Mouse (Mus musculus): ENCODE results near the gene Raver1. TPM values are rescaled to one million over a fixed set of nuclear protein-coding genes. Genes with fewer than 3 reads are reported as not detected.

The Raver1 gene
- polyA plus RNA-seq, 1 experiment = 63.4 TPM

DNA sequence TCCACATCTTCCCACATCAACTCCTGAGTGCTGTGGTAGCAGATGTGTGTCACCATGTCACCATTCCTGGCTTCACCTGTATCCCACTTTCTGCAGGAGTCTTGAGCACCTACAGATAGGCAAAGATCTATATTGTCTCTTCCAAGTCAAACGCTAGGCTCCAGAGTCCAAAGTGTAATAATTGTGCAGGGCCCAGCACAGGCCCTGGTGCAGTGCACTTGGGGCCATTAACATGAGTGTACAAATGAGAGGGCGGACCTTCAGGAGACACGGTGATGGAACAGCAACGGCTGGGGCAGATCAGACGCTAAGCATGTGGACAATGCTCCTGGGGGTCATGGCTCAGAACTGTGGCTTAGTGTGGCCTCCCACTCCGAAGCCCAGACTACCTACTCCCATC is 21.9 kb upstream of the Raver1 start:
- no peaks in the 10 kb centered on the region for H3K4me1 ChIP-seq (ENCODE audit: control insufficient read depth, insufficient read depth, low read length)
- WGBS = 90% methylated on average over 6 of the region's 6 CpGs
- no peak for TF ChIP-seq CTCF (IDR thresholded peaks at IDR 0.05; ENCODE audit: insufficient read depth, low read length)
- no peak for TF ChIP-seq POLR2A (IDR thresholded peaks at IDR 0.05; ENCODE audit: borderline replicate concordance, extremely low read depth, low read depth, low read length)
- H3K4me3 ChIP-seq (replicated peaks; ENCODE audit: extremely low read depth, low read depth, low read length) = no peak overlapping the region
- DNase-seq = no peak

DNA sequence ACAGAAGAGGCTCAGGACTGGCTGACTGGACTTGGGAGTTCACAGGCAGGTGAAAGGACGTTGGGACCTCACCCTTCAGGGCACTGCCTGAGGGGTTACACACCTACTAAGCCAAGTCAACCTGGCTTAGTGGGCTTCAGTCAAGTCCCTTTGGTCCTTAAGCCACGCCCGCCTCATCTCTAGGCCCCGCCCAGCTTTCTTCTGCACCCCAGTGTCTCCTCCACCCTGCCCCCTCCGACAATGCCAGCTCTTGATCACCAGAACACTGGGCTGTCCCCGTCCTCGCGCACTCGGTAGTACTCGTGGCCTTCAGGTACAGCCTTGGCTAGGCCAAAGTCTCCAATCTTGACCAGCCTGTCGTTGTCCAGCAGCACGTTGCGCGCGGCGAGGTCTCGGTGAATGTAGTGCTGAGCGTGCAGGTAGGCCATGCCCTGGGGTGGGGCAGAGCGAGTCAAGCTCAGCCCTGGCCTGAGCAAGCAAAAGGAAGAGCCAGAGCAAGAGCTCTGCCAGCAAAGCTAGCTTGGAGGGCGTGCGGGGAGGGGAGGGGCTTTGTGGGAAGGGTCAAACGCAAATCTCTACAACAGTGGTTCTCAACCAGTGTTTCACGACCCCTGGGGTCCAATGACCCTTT is 15.9 kb upstream of the Raver1 start:
- Histone ChIP-seq H3K4me3 (replicated peaks; ENCODE audit: extremely low read depth, low read depth, low read length) (no peak overlapping the region), H3K4me1 (ENCODE audit: control insufficient read depth, insufficient read depth, low read length) (no peaks in the 10 kb centered on the region)
- WGBS = 66% methylated on average over 23 of the region's 23 CpGs
- TF ChIP-seq CTCF (IDR thresholded peaks at IDR 0.05; ENCODE audit: insufficient read depth, low read length) = no peak
- DNase-seq = no peak

DNA sequence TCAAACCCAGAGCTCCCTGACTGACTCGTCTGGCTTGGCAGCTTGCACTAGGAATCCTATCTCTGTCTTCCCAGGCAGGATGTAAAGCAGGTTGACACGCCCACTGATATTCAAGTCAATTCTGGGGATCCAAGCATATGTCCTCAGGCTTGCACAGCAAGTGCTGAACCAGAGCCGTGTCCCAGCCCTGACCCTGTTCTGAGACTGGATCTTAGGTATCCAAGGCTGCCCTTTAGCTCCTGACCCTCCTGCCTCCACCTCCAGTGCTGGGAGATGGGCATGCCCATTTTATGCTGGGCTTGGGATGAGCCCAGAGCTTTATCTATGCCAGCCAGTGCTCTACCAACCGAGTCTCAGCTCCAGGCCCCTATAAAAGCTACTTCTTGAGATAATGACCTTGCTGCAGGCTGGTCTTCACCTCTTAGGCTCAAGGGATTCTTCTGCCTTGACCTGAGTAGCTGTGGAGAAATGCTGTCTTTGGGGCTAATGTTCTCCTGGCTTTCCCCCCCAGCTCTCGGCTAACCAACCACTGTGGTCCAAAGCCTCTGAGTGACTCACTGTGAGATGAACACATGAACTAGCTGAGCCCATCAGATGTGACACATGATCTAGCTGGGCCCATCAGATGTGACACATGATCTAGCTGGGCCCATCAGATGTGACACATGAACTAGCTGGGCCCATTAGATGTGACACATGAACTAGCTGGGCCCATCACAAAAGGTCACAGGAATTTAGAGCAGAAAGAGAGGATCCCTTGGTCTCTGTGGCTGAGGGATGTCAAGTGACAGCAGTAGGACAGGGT is 14.2 kb upstream of the Raver1 start:
- no peaks in the 10 kb centered on the region for H3K4me1 ChIP-seq (ENCODE audit: control insufficient read depth, insufficient read depth, low read length)
- DNase-seq = no peak
- TF ChIP-seq POLR2A (IDR thresholded peaks at IDR 0.05; ENCODE audit: borderline replicate concordance, extremely low read depth, low read depth, low read length) = no peak
- no peak overlapping the region for H3K4me3 ChIP-seq (replicated peaks; ENCODE audit: extremely low read depth, low read depth, low read length)
- 73% methylated on average over 5 of the region's 5 CpGs for WGBS

DNA sequence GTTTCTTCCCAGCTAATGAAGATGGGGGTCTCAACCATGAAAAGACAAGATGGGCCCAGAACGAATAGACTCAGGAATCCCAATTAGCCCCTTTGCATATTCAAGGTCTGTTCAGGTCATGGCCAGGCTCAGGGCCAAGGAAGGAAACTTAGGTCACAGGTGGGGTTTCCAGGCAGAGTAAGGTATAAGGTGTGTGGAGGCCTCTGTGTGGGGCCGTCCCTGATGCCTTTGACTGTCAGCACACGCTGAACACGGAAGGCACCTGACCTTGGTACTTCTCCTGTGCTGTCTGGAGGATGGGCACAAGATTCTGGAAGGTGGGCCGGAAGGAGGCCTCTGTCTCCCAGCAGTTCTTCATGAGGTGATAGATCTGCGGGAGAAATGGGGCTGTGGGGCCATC is 13.0 kb upstream of the Raver1 start:
- TF ChIP-seq CTCF (IDR thresholded peaks at IDR 0.05; ENCODE audit: insufficient read depth, low read length) (no peak), POLR2A (IDR thresholded peaks at IDR 0.05; ENCODE audit: borderline replicate concordance, extremely low read depth, low read depth, low read length) (no peak)
- no peak for DNase-seq
- Histone ChIP-seq H3K4me3 (replicated peaks; ENCODE audit: extremely low read depth, low read depth, low read length) (no peak overlapping the region), H3K4me1 (ENCODE audit: control insufficient read depth, insufficient read depth, low read length) (peaks cover 4% of the 10 kb centered on the region)
- 84% methylated on average over 6 of the region's 6 CpGs for WGBS

DNA sequence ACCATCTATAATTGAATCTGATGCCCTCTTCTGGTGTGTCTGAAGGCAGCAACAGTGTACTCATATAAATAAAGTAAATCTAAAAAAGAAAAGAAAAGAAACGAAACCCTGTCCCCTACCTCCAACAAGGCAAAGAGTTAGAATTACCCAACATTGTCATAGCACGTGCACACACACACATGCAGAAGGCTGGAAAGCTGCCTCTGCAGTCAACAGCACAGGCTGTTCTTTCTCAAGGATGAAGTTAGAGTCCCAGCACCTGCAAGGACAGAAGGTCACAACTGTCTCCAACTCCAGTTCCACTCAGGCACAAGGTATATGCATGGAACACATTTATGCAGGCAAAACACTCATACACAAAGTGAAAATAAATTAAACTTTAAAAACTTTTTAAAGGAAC is 10.3 kb upstream of the Raver1 start:
- 94% methylated on average over 2 of the region's 2 CpGs for WGBS
- no peak overlapping the region for H3K4me3 ChIP-seq (replicated peaks; ENCODE audit: extremely low read depth, low read depth, low read length)
- H3K4me1 ChIP-seq (ENCODE audit: control insufficient read depth, insufficient read depth, low read length) = peaks cover 4% of the 10 kb centered on the region
- no peak for DNase-seq
- TF ChIP-seq POLR2A (IDR thresholded peaks at IDR 0.05; ENCODE audit: borderline replicate concordance, extremely low read depth, low read depth, low read length) (no peak), CTCF (IDR thresholded peaks at IDR 0.05; ENCODE audit: insufficient read depth, low read length) (no peak)

DNA sequence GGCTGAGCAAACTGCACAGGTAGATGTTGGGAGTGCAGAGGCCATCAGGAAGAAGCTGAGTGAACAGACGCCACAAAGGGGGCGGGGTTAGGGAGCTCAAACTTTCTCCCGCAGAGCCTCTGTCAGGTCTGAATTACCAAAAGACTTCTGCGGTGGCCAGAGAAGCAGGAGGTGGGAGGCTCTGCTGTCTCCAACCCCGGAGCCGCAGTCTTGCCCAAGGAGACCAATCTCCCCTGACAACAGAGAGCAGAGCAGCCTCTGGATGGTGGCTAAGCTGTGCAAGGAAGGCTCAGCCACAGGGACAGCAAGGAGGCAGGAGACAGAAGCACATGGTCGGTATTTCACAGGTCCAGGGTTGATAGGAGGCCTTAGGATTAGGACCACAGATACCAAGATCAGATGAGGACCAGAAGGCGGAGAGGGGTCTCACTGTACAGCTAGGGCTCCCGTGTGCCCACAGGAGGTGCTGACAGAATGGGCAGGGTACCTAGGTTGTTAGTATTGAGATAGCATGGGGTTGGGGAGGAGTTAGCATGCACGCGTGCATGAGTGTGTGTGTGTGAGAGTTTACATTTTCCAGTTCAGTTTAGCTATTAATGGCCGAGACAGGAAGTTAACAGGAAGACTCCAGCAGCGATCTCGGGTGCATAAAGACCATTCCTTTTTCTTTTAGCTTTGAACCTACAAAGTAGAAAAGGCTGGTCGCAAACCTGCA is 8.8 kb upstream of the Raver1 start:
- DNase-seq = no peak
- Histone ChIP-seq H3K4me1 (ENCODE audit: control insufficient read depth, insufficient read depth, low read length) (peaks cover 4% of the 10 kb centered on the region), H3K4me3 (replicated peaks; ENCODE audit: extremely low read depth, low read depth, low read length) (no peak overlapping the region)
- TF ChIP-seq POLR2A (IDR thresholded peaks at IDR 0.05; ENCODE audit: borderline replicate concordance, extremely low read depth, low read depth, low read length) (no peak), CTCF (IDR thresholded peaks at IDR 0.05; ENCODE audit: insufficient read depth, low read length) (no peak)
- WGBS = 29% methylated on average over 15 of the region's 15 CpGs

DNA sequence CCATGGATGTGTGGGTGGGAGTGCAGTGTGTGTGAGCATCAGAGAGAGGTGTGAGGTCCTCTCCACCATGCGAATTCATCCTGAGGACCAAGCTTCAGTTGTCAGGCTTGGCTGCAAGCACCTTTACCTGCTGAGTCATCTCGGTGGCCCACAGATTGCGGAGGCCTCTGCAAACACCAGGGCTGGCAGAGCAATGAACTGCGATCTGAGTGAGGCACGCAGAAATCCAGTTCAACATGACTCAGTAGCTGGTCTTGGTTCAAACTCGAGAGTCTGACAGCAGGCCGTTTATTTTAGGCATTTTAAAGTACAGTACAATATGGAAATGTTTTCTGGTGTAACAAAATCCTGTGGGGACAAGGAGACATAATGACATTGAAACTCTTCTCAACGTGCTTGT is 6.0 kb upstream of the Raver1 start:
- Histone ChIP-seq H3K4me3 (replicated peaks; ENCODE audit: extremely low read depth, low read depth, low read length) (no peak overlapping the region), H3K4me1 (ENCODE audit: control insufficient read depth, insufficient read depth, low read length) (peaks cover 4% of the 10 kb centered on the region)
- no peak for DNase-seq
- TF ChIP-seq POLR2A (IDR thresholded peaks at IDR 0.05; ENCODE audit: borderline replicate concordance, extremely low read depth, low read depth, low read length) (no peak), CTCF (IDR thresholded peaks at IDR 0.05; ENCODE audit: insufficient read depth, low read length) (no peak)
- WGBS = 59% methylated on average over 8 of the region's 8 CpGs

DNA sequence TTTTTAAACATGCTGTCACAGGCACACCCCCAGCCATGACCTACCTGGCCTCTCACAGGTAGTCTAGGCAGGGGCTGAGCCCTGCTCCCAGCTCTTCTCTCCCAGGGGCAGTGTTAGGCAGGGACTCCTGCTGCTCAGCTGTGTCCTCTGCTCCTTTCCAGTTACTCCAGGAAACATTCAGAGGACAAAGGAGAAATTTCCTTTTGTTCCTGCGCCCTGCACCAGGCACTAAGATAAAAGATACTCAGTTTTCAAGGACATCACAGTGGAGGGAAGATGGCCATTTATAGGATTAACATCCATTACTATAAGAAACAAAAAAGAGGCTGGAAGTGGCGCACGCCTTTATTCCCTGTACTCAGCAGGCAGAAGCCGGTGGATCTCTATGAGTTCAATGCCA is 4.2 kb upstream of the Raver1 start:
- Histone ChIP-seq H3K4me3 (replicated peaks; ENCODE audit: extremely low read depth, low read depth, low read length) (no peak overlapping the region), H3K4me1 (ENCODE audit: control insufficient read depth, insufficient read depth, low read length) (peaks cover 4% of the 10 kb centered on the region)
- 89% methylated on average over 4 of the region's 4 CpGs for WGBS
- TF ChIP-seq CTCF (IDR thresholded peaks at IDR 0.05; ENCODE audit: insufficient read depth, low read length) = no peak
- no peak for TF ChIP-seq POLR2A (IDR thresholded peaks at IDR 0.05; ENCODE audit: borderline replicate concordance, extremely low read depth, low read depth, low read length)
- DNase-seq = no peak

DNA sequence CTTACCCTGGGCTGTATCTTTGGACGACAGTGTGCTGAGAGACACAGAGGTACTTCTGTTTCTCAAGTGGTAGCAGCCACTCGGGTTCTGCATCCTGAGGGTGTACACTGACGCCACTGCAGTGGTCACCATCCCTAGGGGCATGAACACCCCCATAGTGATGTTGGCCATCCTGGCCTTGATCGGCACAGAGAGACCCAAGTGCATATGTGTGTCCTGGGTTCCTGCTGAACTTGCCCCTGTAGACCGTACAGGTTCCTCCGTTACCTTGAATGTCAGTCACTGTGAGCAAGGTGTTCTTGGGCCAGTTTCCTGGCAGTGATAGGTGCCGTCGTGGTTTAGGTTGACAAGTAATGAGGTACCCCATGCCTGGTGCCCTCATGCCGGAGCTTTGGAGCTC is 1.6 kb upstream of the Raver1 start:
- 0 out of 2 replicates have a peak, but pooled peaks cover 2% of the 10 kb centered on the region for H3K4me1 ChIP-seq (ENCODE audit: control insufficient read depth, insufficient read depth, low read length)
- DNase-seq = no peak
- 95% methylated on average over 9 of the region's 9 CpGs for WGBS
- no peak for TF ChIP-seq CTCF (IDR thresholded peaks at IDR 0.05; ENCODE audit: insufficient read depth, low read length)
- no peak for TF ChIP-seq POLR2A (IDR thresholded peaks at IDR 0.05; ENCODE audit: borderline replicate concordance, extremely low read depth, low read depth, low read length)
- no peak overlapping the region for H3K4me3 ChIP-seq (replicated peaks; ENCODE audit: extremely low read depth, low read depth, low read length)

All from lung, adult 2 months (tissue).